Mouse (Mus musculus) thymus, postnatal 25 days (tissue): Measurements from ENCODE around the gene Myh1.

Source experiments
- DNase-seq: peaks from one replicate; pipeline ENCODE4 v3.0.0; 2022

The Myh1 gene

DNA sequence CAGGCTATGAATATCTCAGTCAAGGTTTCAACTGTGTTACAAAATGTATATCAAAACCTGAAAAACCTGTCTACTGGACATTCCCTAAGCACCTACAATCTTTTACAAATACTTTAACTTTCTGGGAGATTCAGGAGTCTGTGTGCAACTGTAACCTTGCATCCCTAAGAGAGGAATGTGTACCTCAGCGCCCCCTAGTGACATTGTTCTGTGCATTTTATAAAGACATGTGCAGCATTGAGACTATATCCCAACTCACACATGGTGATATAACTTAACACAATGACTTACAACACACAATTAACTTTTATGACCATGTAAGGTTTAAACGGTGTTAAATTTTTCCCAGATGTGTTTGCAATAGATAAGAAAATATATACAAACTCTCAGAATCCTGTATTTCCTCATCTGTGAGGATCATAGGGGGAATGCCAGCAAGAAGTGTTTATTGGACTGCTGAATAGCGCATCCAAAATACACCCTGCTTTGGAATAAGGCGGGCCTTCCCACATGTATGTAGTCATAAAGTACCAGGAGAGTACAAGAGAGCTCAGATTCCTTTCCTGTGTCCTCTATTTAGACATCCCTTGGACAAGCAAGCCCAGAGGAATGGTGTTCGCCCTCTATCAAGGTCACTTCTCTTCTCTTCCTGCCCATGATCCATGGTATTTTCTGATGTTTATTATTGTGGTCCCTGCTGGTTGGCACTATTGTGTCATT lies 35.9 kb downstream of the Myh1 start:
- DNase-seq: no peak

DNA sequence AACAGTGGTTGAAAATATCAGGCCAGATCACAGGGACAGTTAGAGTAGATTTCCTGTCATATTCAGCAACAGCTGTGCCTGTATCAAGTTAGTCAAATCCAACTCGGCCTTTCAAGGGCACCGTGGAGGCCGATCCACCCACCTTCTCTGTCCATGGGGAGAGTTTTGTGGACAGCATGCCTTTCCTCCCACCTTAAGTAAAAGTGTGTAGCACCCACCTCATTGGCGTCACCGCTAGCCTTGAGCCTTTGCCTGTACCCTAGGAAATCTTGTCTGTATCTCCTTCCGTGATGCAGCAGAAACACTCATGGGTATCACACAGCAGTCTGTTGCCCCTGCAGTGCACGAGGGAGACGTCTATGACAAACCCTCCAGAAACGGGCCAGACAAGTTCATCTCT lies 36.9 kb downstream of the Myh1 start:
- DNase-seq: no peak

DNA sequence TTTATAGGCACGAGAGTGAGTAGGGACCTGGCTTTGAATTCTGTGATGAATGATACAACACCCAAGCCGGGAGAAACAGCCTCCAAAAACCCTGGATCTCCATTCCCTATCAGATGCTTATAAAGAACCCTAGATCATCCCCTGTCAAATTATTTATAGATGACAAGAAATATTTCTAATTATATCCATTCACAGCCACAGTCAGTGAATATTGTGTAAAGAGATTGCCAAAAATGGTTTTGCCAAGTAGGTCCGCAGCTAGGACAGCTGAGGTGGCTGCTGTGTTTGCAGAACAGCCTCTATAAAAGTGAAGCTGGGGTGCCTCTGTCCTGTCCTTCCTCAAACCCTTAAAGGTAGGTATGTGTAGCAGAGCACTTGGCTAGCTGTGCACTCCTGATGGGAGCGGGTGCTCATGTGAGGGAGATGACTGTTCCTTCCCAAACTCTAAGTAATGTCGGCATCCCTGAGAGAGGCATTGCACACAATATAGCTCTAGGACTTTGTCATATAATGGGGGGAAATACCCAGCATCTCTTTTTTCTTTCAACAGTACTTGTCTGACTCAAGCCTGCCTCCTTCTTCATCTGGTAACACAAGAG lies 37.7 kb downstream of the Myh1 start, which contains the start of gene Myh4:
Myh4 (plus strand) TSS at position 549 of the 599 bp plus-strand sequence.
- DNase-seq: no peak

DNA sequence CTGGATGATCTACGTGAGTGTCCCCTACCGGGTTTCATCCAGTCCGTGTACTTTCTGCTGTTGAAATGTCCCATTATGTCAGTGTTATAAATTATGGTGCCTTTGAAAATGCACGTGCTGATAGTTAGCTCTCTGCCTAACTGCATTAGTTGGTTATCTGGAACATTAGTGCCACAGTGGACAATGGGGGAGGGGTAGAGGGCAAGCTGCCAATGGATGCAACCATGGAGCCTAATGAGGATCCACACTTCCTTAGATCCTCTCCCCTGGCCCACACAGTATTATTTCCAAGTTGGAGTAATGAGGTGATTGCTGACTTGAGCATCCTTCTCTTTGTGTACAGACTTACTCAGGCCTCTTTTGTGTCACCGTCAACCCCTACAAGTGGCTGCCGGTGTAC lies 41.2 kb downstream of the Myh1 start:
- DNase-seq: no peak

DNA sequence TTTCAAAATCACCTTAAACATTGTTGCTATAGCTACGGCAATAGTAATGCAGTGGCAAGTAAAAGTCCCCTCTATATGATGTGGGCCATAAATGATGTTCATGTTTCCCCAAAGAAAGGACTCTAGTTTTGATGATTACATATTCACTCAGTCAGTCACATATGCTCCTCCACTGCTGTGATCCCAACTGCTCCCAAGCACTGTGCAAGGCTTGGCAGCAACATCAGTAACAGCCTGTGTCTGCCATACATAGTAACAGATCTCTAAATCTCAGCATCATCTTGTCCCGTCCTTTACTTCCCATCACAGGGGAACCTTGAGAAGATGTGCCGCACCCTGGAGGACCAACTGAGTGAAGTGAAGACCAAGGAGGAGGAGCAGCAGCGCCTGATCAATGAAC lies 53.8 kb downstream of the Myh1 start:
- DNase-seq: no peak

DNA sequence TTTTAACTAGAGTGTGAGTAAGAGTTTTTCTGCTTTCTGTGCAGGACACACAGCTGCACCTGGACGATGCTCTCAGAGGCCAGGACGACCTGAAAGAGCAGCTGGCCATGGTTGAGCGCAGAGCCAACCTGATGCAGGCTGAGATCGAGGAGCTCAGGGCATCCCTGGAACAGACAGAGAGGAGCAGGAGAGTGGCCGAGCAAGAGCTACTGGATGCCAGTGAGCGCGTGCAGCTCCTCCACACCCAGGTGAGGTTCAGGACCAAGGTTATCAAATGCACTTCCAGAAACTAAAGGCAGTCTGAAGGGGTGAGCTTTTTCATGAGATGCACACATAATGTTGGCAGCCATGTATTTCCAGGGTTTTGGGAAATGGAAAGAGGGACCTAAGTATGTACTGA lies 57.2 kb downstream of the Myh1 start:
- DNase-seq: no peak

DNA sequence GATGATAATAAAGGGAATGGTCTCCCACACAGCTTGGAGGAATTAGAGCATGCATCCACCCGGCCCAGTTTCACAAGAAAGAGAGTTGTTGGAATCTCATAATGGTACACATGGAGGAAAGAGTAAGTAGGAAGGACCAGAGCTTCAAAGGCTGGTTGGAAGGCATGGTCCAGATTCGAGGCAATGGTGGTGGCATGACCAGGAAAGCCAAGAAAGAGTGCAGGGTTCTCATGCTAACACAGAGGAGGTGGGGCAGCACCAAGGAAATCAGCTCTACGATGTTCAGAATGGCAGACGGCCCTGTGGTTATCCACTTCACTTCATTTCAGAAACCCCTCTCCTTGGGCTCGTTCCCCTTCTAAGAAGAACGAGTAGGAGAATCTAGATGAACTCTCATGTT lies 61.1 kb downstream of the Myh1 start:
- no peak for DNase-seq
